Mouse (Mus musculus) ES-Bruce4 (cell line): ENCODE results near the gene Zfp91. TPM values are rescaled to one million over a fixed set of nuclear protein-coding genes. Genes with fewer than 3 reads are reported as not detected.

Experiments
- H3K27ac ChIP-seq: 2 replicates; pipeline ENCODE4 v1.5.1; 2012; ENCODE audit warnings: low read length, inconsistent platforms; ENCODE audit not compliant: insufficient read depth
- H3K27me3 ChIP-seq: 2 replicates; pipeline ENCODE4 v1.6.1; 2012; ENCODE audit warnings: mild to moderate bottlenecking, low read length, inconsistent platforms; ENCODE audit not compliant: control insufficient read depth, poor library complexity, insufficient read depth, severe bottlenecking
- H3K36me3 ChIP-seq: 2 replicates; pipeline ENCODE4 v1.6.1; 2012; ENCODE audit warnings: inconsistent platforms, mild to moderate bottlenecking, low read length, moderate library complexity; ENCODE audit not compliant: control insufficient read depth, poor library complexity, insufficient read depth, severe bottlenecking
- H3K4me1 ChIP-seq: one replicate; pipeline ENCODE4 v1.8.1; 2011; ENCODE audit warnings: low read length; ENCODE audit not compliant: control insufficient read depth, insufficient read depth
- H3K4me3 ChIP-seq: 2 replicates; pipeline ENCODE4 v1.5.1; 2011; ENCODE audit warnings: low read depth, mild to moderate bottlenecking, low read length
- H3K9ac ChIP-seq: 2 replicates; pipeline ENCODE4 v1.6.1; 2012; ENCODE audit warnings: low read depth, mild to moderate bottlenecking, inconsistent platforms; ENCODE audit not compliant: poor library complexity, severe bottlenecking
- H3K9me3 ChIP-seq: replicated peaks from 2 replicates; pipeline ENCODE4 v1.6.1; 2012; ENCODE audit warnings: mild to moderate bottlenecking, low read length, inconsistent platforms; ENCODE audit not compliant: control insufficient read depth, poor library complexity, insufficient read depth, severe bottlenecking
- CTCF ChIP-seq: IDR thresholded peaks from one replicate; pipeline ENCODE4 v1.8.1; 2011; ENCODE audit warnings: low read depth, low read length
- EP300 ChIP-seq: IDR thresholded peaks from 2 replicates; pipeline ENCODE4 v1.6.1; 2011; ENCODE audit warnings: low read depth, low read length; ENCODE audit not compliant: insufficient read depth
- POLR2A ChIP-seq: IDR thresholded peaks from one replicate; pipeline ENCODE4 v1.8.1; 2011; ENCODE audit warnings: low read length; ENCODE audit not compliant: insufficient read depth
- polyA plus RNA-seq: library from polyadenylated mRNA; stranded (reverse); fragments of >200 nt; gene quantifications from 2 replicates; pipeline ENCODE4 v1.2.4, GENCODE M21; 2011; ENCODE audit warnings: low read depth; ENCODE audit not compliant: missing spikeins, insufficient read depth, insufficient read length

The Zfp91 gene
- polyA plus RNA-seq, 1 experiment: 48.9 TPM

DNA sequence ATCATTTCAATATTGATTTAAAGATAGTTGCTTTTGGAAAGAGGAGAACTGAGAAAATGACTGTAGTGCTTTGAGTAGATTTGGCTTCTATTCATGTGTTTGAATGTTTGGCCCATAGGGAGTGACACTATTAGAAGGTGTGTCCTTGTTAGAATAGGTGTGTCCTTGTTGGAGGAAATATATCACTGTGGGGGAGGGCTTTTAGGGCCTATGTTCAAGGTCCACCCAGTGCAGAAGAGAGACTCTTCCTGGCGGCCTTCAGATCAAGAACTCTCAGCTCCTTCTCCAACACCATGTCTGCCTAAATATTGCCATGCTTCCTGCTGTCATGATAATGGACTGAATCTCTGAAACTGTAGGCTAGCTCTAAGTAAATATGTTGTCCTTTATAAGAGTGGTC, 8.3 kb upstream of the Zfp91 start:
- Histone ChIP-seq H3K4me3 (no peak overlapping the region), H3K36me3 (no peaks in the 10 kb centered on the region), H3K4me1 (no peaks in the 10 kb centered on the region), H3K9ac (no peak overlapping the region), H3K27ac (no peak overlapping the region), H3K9me3 (no peaks in the 10 kb centered on the region), H3K27me3 (no peaks in the 10 kb centered on the region)
- TF ChIP-seq CTCF: no peak

DNA sequence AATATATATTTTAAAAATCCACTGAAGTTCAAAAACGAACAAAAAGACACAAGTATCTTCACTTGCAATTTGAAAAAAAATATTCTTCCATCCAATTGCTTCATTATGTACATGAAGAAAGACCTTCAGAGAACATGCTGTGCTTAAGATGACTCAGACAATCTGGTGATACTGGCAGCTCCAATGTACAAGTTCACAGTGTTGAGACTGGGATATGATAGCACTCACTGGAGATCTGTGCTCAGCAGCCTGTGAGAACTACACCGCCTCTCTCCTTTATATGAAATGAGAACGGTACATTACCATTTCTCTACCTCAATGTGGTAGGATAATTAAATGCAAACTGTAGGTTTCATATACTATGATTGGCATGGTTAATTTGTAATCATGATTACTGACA, 6.9 kb upstream of the Zfp91 start:
- Histone ChIP-seq H3K4me1 (no peaks in the 10 kb centered on the region), H3K27me3 (no peaks in the 10 kb centered on the region), H3K36me3 (no peaks in the 10 kb centered on the region), H3K4me3 (no peak overlapping the region), H3K9ac (no peak overlapping the region), H3K27ac (no peak overlapping the region), H3K9me3 (no peaks in the 10 kb centered on the region)
- TF ChIP-seq POLR2A (no peak), CTCF (no peak), EP300 (no peak)

DNA sequence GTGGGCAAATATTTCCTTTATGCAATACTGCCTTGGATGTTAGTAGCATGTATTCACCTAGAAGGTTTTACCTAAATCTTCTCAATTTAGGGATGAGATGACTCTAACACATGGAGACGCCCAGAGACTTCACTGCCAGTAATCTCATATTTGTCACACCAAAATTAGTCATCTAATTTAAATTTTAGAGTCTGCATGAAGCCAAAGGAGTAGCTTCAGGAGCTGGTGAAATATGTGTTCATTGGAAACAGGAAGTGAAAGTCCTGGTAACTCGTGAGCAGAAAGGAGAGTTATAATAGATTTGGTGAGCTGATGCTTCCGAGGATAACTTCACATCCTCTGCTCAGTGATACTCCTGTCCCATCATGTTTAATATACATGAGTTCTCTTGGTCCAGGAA, 5.1 kb upstream of the Zfp91 start:
- no peak overlapping the region for H3K9ac ChIP-seq
- H3K9me3 ChIP-seq: no peaks in the 10 kb centered on the region
- no peak for TF ChIP-seq EP300
- no peak for TF ChIP-seq CTCF
- TF ChIP-seq POLR2A: no peak
- H3K27ac ChIP-seq: no peak overlapping the region
- no peaks in the 10 kb centered on the region for H3K27me3 ChIP-seq
- no peaks in the 10 kb centered on the region for H3K36me3 ChIP-seq
- H3K4me1 ChIP-seq: no peaks in the 10 kb centered on the region
- no peak overlapping the region for H3K4me3 ChIP-seq

DNA sequence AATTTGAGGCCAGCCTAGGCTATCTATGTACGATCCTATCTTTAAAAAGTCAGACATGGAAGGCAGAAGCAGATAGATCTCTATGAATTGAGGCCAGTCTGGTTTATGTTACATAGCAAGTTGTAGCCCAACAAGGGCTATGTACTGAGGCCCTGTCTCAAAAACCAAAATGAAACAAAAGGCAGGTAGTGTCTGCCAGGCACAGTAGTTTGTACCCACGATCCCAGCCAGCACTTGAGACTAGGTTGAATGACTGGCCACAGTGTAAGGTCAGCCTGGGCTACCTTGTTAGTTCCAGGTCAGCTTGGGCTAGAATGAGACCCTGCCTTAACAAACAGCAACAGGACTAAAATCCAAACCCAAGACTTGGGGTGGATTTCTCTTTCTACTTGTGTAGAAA, 4.7 kb upstream of the Zfp91 start:
- Histone ChIP-seq H3K27me3 (no peaks in the 10 kb centered on the region), H3K4me3 (no peak overlapping the region), H3K27ac (no peak overlapping the region), H3K9ac (no peak overlapping the region), H3K36me3 (no peaks in the 10 kb centered on the region), H3K9me3 (no peaks in the 10 kb centered on the region), H3K4me1 (no peaks in the 10 kb centered on the region)
- TF ChIP-seq CTCF (no peak), POLR2A (no peak), EP300 (no peak)

DNA sequence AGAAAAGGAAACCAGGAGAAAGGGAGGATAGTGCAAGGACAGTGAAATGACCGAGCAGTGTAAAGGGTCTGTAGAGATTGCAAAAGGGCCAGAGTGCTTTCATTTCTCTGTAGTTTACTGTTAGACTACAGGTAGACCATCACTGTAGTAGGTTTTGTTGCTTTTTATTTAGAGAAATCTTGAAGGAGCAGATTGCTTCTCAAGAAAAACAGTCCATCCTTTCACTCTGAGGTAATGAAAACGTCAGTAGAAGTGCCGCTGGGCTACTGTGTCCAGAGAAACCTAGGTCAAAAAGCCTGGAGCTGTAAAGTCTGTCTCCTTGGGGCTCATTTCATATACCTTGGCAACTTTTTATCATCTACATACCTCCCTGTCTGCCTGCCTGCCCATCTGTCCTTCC, 3.2 kb upstream of the Zfp91 start:
- Histone ChIP-seq H3K4me1 (no peaks in the 10 kb centered on the region), H3K9me3 (no peaks in the 10 kb centered on the region), H3K4me3 (no peak overlapping the region), H3K9ac (no peak overlapping the region), H3K27ac (no peak overlapping the region), H3K36me3 (no peaks in the 10 kb centered on the region), H3K27me3 (no peaks in the 10 kb centered on the region)
- TF ChIP-seq CTCF (no peak), POLR2A (no peak), EP300 (no peak)

DNA sequence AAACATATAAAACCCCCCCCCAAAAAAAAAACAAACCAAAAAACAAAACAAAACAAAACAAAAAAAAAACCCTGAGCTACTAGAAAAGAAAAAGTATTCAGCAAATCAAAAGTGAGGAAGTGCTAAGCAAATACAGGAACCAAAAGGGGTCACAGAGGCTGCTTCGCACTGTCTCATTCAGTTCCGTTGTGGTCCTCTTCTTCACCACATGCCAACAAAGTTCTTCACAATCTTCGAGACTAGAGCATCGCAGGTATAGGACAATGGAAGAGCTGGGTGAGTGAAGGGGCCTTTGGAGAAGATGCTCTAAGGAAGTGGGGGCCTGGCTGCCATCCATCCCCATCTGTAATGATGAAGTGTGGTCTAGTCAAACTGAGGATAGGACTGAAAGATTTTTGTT, 2.5 kb upstream of the Zfp91 start:
- Histone ChIP-seq H3K27ac (no peak overlapping the region), H3K4me1 (no peaks in the 10 kb centered on the region), H3K36me3 (no peaks in the 10 kb centered on the region), H3K9me3 (no peaks in the 10 kb centered on the region), H3K9ac (no peak overlapping the region), H3K4me3 (no peak overlapping the region), H3K27me3 (no peaks in the 10 kb centered on the region)
- TF ChIP-seq POLR2A: no peak
- no peak for TF ChIP-seq EP300
- no peak for TF ChIP-seq CTCF

DNA sequence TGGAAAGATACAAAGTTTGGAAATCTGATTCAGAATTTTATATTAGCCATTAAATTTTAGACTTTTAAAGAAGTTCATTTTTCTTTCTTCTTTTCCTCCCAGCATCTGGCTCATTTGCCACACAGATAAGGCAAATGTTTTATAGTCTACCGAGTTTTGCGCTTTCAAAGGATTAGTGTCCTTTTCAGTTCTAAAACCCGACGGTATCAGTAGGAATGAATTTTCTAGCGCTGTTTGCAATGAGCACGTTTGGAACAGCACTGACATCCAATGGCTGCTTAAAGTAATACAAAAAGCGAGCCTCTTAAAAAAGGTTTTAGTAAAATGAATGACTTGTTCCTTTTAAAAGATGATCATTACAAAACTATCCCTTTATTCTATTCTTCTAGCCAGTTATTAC, 1.1 kb upstream of the Zfp91 start:
- H3K4me3 ChIP-seq: peak overlapping the region; percentile 98; the same call in 1 of the 2 replicates
- no peaks in the 10 kb centered on the region for H3K36me3 ChIP-seq
- no peaks in the 10 kb centered on the region for H3K4me1 ChIP-seq
- no peaks in the 10 kb centered on the region for H3K27me3 ChIP-seq
- H3K9me3 ChIP-seq: no peaks in the 10 kb centered on the region
- H3K9ac ChIP-seq: peak overlapping the region; percentile 87
- peak overlapping the region; percentile 94 for H3K27ac ChIP-seq
- no peak for TF ChIP-seq POLR2A
- no peak for TF ChIP-seq EP300
- TF ChIP-seq CTCF: no peak
